Mouse (Mus musculus): ENCODE results near the gene Amy1.
"Not testable (repeated sequence)": the region's sequence is repeated elsewhere in the genome, so short reads cannot be mapped to it uniquely, and the experiment has no call there.

Gene Amy1

GRCm38 (mm10) chr3:113606599-113606998, at the start of gene Amy1:
Amy1 (minus strand) TSS chr3:113606699.
- no peak for DNase-seq

- DNase-seq: no peak
Observed at GRCm38 (mm10) chr3:113654335-113654734, 47.8 kb upstream of the Amy1 start.

GRCm38 (mm10) chr3:113651386-113651785, 44.9 kb upstream of the Amy1 start:
- DNase-seq: not testable (repeated sequence)

GRCm38 (mm10) chr3:113639545-113639944, 33.0 kb upstream of the Amy1 start:
- no peak for DNase-seq

- DNase-seq: no peak
Observed at GRCm38 (mm10) chr3:113634220-113634619, 27.7 kb upstream of the Amy1 start.

- DNase-seq: no peak
Observed at GRCm38 (mm10) chr3:113631611-113632010, 25.1 kb upstream of the Amy1 start.

- DNase-seq: peak; percentile 44
Observed at GRCm38 (mm10) chr3:113630564-113630963, 24.1 kb upstream of the Amy1 start.

GRCm38 (mm10) chr3:113629606-113630359, 23.3 kb upstream of the Amy1 start, which contains the start of gene Rnpc3:
Rnpc3 (minus strand) TSS chr3:113630149.
- DNase-seq: peak; percentile 94

- DNase-seq: peak; percentile 2
Observed at GRCm38 (mm10) chr3:113590844-113591243, 15.7 kb downstream of the Amy1 start.

GRCm38 (mm10) chr3:113574578-113574977, 31.9 kb downstream of the Amy1 start:
- DNase-seq: no peak

- DNase-seq: no peak
Observed at GRCm38 (mm10) chr3:113574138-113574537, 32.4 kb downstream of the Amy1 start.

GRCm38 (mm10) chr3:113572158-113572557, 34.3 kb downstream of the Amy1 start:
- DNase-seq: no peak

GRCm38 (mm10) chr3:113539692-113540091, 66.8 kb downstream of the Amy1 start:
- no peak for DNase-seq

GRCm38 (mm10) chr3:113532328-113532727, 74.2 kb downstream of the Amy1 start, which contains the start of gene Amy2a1:
Amy2a1 (minus strand) TSS chr3:113532428.
- not testable (repeated sequence) for DNase-seq
